Mouse (Mus musculus) liver, postnatal 0 days (tissue): ENCODE data around the gene Gse1.
A peak's percentile ranks its signal among the peaks of the same experiment; 100 is the strongest.

Experiments used
- CTCF ChIP-seq: sonication (generic); IDR thresholded peaks from 2 replicates; pipeline ENCODE4 v1.5.1; 2016; ENCODE audit warnings: antibody characterized with exemption, low read depth
- EP300 ChIP-seq: IDR thresholded peaks from 2 replicates; pipeline ENCODE4 v1.6.1; 2016; ENCODE audit warnings: antibody characterized with exemption, low read depth, mild to moderate bottlenecking

DNA sequence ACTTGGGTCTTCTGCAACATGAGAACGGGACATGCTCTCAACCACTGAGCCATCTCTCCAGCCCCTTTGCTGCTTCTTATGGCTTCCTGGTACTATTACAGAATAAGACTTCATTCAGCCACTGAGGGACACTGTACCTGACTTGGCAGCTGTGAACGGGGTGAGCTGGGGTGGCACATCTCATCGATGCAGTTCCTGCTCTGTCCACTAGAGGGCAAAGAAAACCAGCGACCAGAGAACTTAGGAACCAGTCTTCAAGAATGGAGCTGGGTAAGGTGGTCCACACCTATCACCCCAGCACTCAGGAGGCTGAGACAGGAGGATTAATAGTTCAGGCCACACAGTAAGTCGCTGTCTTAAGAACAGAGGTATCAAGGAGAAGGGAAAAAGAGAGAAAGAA lies 367.7 kb downstream of the Gse1 start:
- TF ChIP-seq CTCF (peak; percentile 93), EP300 (no peak)
